Mouse (Mus musculus) monocyte, adult 2 months (primary cell): Measurements from ENCODE around the gene Chst15.

Source experiments
- DNase-seq, 2 experiments: peaks; one replicate each; pipeline ENCODE4 v3.0.0; 2022; ENCODE audit warnings: low spot score in 2 of 2, low read depth in 1 of 2

Gene Chst15

GRCm38 (mm10) chr7:132317036-132317541, at the start of gene Chst15:
TSS of gene Chst15 (minus strand) at chr7:132317228.
- peak in 1 of 2 experiments; percentile 65 for DNase-seq

GRCm38 (mm10) chr7:132365703-132366384, 48.8 kb upstream of the Chst15 start:
- no peak for DNase-seq

GRCm38 (mm10) chr7:132365111-132365510, 48.1 kb upstream of the Chst15 start:
- DNase-seq: no peak

- DNase-seq: no peak
Observed at GRCm38 (mm10) chr7:132364506-132364905, 47.5 kb upstream of the Chst15 start.

- no peak for DNase-seq
Observed at GRCm38 (mm10) chr7:132360336-132360735, 43.3 kb upstream of the Chst15 start.

- DNase-seq: peak; percentile 66 to 73
Observed at GRCm38 (mm10) chr7:132358709-132359108, 41.7 kb upstream of the Chst15 start.

- DNase-seq: no peak
Observed at GRCm38 (mm10) chr7:132358250-132358649, 41.2 kb upstream of the Chst15 start.

- no peak for DNase-seq
Observed at GRCm38 (mm10) chr7:132357841-132358237, 40.8 kb upstream of the Chst15 start.

GRCm38 (mm10) chr7:132356881-132357840, 40.1 kb upstream of the Chst15 start:
- no peak for DNase-seq

- no peak for DNase-seq
Observed at GRCm38 (mm10) chr7:132356185-132356584, 39.2 kb upstream of the Chst15 start.

GRCm38 (mm10) chr7:132355767-132356166, 38.7 kb upstream of the Chst15 start:
- no peak for DNase-seq

- DNase-seq: no peak
Observed at GRCm38 (mm10) chr7:132349075-132349572, 32.1 kb upstream of the Chst15 start.

- DNase-seq: no peak
Observed at GRCm38 (mm10) chr7:132347273-132348045, 30.4 kb upstream of the Chst15 start.

- no peak for DNase-seq
Observed at GRCm38 (mm10) chr7:132345526-132346070, 28.6 kb upstream of the Chst15 start.

- DNase-seq: no peak
Observed at GRCm38 (mm10) chr7:132344606-132345005, 27.6 kb upstream of the Chst15 start.

- no peak for DNase-seq
Observed at GRCm38 (mm10) chr7:132343900-132344299, 26.9 kb upstream of the Chst15 start.

GRCm38 (mm10) chr7:132343146-132343545, 26.1 kb upstream of the Chst15 start:
- DNase-seq: no peak

GRCm38 (mm10) chr7:132339041-132339839, 22.2 kb upstream of the Chst15 start:
- DNase-seq: no peak

GRCm38 (mm10) chr7:132338350-132338749, 21.3 kb upstream of the Chst15 start:
- DNase-seq: no peak
